Mouse (Mus musculus): ENCODE results near the gene Gm49450.

- no peak for TF ChIP-seq POLR2A (IDR thresholded peaks at IDR 0.05; ENCODE audit: extremely low read depth, insufficient read depth, low read length)
- TF ChIP-seq CTCF (IDR thresholded peaks at IDR 0.05; ENCODE audit: extremely low read depth, insufficient read depth, low read length): no peak
Measured at GRCm38 (mm10) chr15:98991540-98992050, 38.2 kb upstream of the Gm49450 start.
